Mouse (Mus musculus) left cerebral cortex, postnatal 36 days (tissue): ENCODE measurements around the gene Plcb1. TPM values are rescaled to one million over a fixed set of nuclear protein-coding genes. Genes with fewer than 3 reads are reported as not detected.

Experiments
- DNase-seq, 2 experiments: peaks; one replicate each; pipeline ENCODE4 v3.0.0; 2021 to 2022; ENCODE audit warnings: low spot score in 2 of 2, mixed read lengths in 1 of 2
- intact Hi-C: fragments of 180-260 bp; cut with DNase I; formaldehyde crosslinking; loops from one replicate; pipeline ENCODE4 v1.15.1; 2025
- total RNA-seq, 2 experiments: library from RNA; stranded (reverse); gene quantifications; 2 replicates each; pipeline ENCODE4 v1.2.3; 2021

The Plcb1 gene
- total RNA-seq, 2 experiments from 2014 or later = 186 to 196 TPM

DNA sequence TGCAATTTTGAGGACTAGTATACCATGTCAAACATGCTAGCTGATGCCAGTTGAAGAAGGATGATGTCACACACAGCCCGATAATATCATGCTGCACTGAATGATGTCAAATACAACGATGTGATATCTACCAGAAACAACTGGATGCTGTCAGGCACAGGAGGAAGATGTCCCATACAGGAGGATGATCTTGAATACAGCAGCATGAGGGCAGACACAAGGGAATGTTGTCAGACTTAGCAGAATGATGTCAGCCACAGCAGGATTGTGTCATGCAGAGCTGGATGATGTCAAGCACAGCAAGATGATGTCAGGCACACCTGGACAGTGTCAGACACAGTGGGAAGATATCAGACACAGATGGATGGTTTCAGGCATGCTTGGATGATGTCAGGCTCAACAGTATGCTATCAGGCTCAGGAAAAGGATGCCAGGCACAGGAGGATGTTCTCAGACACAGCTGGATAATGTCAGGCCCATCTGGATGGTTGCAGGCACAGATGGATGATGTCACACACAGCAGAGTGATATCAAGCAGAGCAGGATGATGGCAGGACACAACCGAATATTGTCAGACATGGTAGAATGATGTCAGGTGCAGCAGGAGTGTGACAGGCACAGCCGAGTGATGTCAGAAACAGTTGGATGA lies 338.0 kb downstream of the Plcb1 start:
- intact Hi-C loops = no loop called here
- no peak for DNase-seq

DNA sequence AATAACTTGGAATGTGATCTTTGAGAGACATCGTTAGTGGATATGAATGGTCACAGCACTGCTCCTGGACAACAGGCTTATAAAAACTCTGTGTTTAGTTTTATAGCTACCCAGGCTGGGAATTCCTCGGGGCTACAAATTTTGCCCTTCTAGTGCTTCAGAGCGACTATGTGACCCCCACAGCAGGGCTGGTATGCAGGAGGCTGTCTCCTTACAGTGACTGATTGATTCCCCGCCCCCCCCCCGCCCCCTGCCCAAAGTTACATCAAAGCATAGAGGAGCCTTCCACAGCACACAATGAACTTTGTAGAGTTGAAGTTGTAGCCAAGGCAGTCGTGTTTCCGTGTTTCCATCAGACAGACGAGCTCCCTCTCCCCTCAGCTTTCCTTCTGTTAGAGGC lies 354.7 kb downstream of the Plcb1 start:
- intact Hi-C loops = no loop called here
- DNase-seq = no peak

DNA sequence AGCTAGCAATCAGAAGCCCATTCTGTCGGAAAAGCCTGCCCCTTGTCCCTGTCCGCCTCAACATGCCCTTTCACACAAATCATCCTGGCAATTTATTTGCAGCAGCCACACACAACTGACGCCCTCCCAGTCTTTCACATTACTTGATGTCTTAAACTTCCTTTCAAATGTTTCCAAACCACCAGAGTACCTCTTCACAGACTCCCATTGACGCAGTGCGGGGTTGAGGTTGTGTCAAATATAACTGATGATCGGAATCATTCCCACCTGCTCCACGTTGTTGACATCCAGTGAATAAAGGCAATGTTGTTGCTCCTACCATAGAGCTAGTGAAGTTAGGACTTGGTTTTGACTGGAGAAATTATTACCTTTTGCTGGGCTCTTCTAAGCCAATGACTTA lies 366.4 kb downstream of the Plcb1 start:
- no peak for DNase-seq
- intact Hi-C loops = no loop called here

DNA sequence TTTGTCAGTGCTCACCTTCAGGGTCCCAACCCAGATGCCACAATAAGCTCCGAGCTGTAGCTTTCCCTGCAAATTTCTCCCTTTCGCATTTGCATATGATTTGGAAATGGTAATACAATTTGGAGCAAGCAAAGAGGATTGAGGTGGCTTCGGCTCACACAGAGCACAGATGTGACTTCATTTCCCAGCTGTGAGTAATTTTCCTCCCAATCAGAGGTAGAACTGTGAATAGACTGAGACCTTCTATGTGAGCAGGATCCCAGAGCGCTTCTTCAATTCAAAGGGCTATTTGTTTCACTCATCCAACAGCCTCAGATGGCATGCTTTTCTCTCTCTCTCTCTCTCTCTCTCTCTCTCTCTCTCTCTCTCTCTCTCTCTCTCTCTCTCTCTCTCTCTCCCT lies 367.4 kb downstream of the Plcb1 start:
- intact Hi-C loops = no loop called here
- DNase-seq = no peak

DNA sequence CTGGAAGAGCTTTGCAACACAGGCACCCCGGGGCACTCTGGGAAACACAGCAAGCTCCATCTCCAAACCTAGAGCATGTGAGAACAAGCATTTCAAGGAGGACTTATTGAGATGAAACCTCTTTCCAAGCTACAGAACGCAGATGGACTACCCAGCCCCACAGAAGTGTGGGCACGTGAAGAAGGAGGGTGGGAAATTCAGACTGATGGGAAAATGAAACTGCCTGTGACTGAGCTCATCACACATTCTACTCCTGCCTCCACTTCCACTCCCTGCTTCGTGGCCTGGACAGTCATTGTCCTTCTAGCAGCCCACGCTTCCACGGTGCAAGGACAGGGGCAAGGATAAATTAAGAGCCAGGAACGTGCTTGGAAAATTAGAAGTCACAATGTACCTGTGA lies 370.2 kb downstream of the Plcb1 start:
- intact Hi-C loops = no loop called here
- no peak for DNase-seq

DNA sequence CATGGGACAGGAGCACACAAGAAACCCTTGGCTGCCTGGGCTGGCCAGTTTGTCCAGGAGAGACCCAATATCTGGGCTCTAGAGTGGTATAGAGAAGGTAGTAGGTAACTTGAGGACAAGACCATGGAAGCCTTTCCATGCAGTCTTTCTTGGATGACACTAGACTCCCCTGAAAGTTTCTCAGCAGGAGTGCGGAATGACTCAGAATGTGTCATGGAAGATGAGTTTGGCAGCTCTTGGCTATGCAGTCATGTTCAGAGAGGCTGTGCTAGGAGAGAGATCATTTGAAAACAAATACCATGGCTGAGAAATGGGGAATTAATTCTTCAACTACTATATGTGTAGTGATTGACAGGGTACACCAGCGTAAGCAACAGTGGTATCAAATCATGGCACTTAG lies 372.1 kb downstream of the Plcb1 start:
- DNase-seq = no peak
- intact Hi-C loops = no loop called here

DNA sequence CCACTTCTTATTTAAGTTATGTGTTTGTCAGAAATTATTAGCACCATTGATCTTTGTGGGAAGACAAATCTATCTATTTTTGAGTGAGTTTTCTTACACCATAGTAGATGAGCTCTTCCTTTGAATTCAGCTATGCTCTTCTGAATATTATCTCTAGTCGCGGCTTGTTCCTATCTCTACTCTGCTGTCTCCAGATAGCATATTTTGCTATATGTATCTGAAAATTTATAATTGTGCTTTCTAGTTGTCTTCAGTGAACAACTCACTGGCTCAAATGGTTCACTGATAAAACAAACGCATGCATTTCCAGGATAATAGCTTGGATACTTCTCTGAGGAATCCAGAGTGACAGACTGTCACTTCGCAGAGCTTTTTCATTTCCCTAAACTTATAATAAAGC lies 375.8 kb downstream of the Plcb1 start:
- intact Hi-C loops = no loop called here
- DNase-seq = no peak

DNA sequence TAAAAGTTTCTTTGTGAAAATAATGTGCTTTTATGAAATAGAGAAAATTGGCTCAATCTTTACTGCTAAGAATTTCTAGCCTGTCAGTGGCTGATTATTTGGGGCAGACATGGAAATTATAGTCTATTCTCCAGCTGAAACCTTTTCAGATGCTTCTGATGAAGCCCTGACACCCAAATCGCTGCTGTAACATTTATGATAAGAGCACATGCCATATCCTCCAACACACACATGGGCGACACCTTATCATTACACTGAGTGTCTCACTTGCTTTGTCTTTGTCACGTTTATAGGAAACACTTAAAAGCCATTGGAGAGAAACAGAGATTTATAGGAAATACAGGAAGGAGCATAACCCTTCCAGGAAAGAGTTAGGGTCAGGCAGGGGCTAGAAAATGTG lies 379.6 kb downstream of the Plcb1 start:
- DNase-seq = no peak
- intact Hi-C loops = no loop called here

DNA sequence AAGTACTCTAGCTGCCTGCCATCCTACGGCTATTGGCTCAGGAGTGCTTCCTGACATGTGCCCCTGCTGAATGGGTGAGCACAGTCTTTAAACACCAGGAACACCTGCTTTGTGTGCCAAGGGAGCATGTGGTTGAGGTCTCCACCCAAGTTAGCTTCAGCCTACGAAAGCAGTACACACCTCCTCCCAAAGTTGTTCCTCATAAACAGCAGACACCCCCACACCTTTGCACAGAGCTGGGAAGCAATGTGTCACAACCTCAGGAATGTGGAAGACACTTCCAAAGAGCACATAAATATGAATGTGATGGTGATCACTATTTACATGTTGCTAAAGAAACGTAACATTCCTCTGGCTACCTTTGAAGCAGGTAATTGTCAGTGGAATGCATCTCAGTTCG lies 389.7 kb downstream of the Plcb1 start:
- peak in 1 of 2 experiments; percentile 24 for DNase-seq
- intact Hi-C loops = no loop called here

DNA sequence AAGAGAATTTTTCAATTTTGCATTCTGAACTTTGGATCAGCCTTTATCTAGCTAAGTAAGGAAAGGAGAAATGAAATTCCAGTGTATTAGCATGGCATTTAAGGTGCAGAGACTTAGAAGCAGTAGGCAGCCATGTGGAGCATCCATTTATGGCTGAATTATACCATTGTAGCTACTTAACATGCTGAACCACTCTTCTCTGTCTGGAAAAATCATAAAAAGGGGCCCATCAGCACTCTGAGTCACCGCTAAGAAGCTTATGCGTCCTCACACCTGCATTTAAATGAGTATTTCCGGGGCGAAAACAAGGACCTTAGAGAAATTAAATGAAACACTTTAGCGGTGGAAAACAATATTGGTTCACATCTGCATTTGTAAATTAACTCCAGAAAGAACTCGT lies 401.8 kb downstream of the Plcb1 start:
- DNase-seq = no peak
- intact Hi-C loops = no loop called here

DNA sequence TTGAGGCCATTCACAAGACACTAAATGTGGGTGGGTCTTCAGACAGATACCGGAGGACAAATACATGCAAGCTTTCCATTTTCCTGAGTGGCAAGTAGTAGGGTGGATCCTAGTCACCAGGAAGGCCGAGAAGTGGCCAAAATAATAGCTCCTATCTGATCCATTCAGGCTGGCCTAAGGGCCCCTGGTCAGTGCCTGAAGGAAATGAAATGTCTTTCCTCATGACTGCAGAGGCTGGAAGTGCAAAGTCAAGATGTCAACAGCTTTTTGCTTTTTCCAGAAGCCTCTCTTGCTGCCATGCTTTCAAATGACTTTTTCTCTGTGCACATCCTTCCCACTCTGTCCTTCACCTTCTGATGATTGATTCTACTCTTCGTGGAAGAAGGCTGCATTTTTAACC lies 415.0 kb downstream of the Plcb1 start:
- intact Hi-C loops = no loop called here
- DNase-seq = no peak

DNA sequence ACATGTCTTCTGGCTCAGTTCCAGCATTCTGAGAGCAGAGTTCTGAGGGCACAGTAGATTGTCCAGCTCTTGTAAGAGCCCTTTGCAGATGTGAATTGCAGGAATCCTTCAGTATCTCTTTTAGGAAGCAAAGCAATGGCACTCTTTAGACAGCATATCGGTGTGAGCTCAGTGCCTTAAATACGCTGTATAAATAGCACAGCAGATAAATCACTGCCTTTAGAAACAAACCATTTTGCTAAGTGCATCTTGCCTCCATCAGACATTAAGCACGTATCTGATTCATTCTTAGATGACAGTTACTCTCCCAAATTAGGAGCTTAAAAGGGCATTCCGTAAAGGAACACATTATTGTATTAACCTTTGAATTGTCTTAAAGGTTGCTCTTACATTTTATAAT lies 416.5 kb downstream of the Plcb1 start:
- intact Hi-C loops = no loop called here
- no peak for DNase-seq

DNA sequence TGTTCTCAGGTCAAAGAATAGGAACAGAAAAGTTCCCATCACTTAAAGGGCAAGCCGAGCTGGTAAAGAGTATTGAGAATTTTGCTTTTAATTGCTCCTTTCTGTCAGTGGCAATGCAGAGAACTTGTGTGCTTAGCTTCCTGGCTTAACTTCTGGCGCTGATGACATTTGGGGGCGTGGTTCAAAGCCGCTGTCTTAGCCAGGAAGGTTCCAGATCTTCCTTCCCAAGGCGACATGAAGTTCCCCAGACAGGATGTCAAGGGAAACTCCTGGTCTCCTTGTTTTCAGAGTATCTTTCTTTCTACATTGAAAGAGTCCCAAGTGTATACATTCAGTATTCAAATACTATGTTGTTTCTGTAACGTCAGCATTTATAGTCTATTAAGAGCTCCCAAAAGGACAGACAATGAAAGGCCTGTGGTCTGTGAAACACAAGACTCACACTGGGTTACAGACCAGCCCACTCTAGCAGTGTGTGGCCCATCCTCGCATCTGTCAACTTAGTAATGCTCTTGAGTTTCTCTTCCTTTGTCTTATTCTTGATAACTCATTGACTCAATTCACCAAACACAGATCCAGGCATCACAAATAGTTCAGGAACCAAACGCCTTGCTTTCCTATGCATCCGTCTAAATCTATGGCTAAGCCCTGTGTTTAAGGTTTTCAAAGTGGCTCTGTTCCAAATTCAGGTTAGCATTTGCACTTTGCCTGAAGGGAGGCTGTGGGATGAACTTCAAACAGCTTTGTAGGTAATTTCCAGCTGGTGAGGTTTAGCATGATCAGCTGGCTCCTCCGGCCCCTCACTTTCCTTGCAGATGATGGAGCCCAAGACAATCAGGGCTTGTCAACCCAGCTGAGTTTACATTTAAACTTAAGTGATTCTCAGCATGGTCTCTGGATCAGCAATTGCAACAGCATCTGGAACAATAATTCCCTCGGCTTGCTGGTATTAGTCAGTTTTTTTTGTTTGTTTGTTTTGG lies 418.6 kb downstream of the Plcb1 start:
- intact Hi-C loops = no loop called here
- DNase-seq = no peak

DNA sequence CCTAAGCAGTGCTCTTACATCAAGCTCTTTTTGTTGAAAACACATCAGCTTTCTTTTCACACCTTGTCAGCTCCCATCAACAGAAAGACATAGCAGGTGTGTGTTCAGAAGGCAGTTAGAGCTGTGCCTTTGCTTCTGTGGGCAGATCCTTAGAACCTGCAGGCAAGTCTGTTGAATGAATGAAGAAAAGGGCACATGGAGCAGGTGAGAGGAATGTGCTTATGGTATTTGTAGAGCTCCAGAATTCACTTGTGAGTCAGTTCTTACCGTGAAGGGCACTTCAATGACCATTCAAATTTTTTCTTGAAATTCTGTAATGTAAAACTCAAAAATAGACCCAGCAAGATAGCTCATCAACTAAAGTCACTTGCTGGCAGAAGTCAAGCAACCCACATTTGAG lies 423.0 kb downstream of the Plcb1 start:
- DNase-seq = no peak
- intact Hi-C loops = no loop called here

DNA sequence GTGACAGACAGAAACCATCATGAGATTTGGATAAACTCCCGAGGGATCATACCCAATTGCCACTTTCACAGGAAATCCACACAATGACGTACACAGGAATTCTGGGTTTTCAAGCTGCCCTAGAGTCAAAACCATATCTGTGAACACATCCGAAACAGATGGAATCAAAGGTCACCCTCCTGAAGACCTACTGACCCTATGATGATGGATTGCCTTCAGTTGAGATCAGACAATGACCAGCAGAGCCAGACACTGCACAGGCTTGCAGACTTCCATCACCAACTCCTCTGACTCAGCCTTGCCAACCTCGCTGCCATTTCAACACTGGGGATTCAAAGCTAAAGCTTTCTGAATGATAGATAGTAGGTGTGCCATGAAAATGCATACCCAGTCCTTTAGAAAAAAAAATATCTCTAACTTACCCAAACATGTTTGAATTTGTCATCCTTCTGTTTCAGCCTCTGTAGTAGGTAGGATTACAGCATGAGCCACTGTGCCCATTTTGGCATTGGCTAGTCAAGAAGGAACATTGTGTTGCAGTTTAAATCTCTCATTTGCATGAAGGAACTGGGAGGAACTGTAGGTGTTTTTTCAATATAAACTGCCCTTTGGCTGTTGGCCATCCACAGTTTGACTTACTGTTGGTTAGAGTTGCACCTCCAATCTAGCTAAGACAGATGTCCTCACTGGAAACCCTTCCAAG lies 429.0 kb downstream of the Plcb1 start:
- intact Hi-C loops = no loop called here
- DNase-seq = no peak

DNA sequence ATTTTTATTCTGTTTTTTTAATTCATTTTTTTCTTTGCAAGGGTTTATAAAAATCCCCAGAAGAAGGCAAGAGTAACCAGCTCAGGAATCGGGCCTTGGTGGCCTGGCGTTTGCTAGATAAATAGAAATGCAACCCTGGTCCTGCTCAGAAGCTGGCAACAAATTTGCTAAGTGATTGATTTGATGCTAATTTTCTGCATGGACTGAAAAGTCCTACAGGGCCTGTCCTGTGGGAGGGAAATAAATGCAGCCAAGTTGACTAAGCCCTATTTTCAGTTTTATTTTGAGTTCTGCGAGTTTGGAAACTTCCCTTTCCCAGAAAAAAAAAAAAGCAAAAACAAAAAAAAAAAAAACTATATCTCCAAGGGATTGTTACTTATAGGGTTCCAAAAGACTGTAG lies 433.5 kb downstream of the Plcb1 start:
- intact Hi-C loops = no loop called here

DNA sequence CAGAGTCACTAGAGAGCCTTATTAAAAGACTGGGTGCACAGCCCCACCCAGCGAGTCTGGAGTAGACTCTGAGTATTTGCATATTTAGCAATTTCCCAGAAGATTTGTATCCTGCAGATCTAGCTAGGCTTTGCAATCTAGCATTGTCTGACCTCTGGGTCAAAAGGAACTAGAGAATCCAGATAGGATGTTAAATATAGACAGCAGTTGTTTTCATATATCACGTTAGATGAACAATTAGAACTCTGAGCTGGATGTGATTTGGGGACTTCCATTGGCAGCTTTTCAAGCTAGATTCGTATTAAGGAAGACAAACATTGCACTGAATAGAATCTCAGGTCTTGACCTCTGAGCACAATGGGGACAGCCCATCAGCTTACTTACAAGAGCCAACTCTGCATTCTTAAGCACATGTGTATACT lies 439.7 kb downstream of the Plcb1 start:
- DNase-seq = no peak
- intact Hi-C loops = no loop called here

More for the DNA sequence above, 433.5 kb downstream of the Plcb1 start:
- no peak for DNase-seq

DNA sequence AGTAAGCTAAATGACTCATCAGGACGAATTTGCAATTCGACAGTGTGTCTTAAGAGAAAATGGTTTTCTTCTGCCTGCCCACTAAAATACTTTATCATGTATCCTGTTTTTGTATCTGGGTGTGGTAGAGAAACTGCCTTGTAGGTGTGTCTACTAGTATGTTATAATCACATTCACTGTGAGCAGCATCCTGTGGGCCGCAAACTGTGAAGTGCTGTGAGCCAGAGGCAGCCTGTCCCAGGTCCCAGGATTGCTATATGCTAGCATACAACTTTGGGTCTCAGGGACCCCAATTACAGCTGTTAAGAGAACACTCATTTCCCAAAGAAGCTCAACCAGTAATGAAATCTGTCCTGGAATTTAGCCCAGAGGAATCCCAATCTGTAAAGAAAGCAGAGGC lies 444.4 kb downstream of the Plcb1 start:
- intact Hi-C loops = no loop called here
- DNase-seq = no peak

DNA sequence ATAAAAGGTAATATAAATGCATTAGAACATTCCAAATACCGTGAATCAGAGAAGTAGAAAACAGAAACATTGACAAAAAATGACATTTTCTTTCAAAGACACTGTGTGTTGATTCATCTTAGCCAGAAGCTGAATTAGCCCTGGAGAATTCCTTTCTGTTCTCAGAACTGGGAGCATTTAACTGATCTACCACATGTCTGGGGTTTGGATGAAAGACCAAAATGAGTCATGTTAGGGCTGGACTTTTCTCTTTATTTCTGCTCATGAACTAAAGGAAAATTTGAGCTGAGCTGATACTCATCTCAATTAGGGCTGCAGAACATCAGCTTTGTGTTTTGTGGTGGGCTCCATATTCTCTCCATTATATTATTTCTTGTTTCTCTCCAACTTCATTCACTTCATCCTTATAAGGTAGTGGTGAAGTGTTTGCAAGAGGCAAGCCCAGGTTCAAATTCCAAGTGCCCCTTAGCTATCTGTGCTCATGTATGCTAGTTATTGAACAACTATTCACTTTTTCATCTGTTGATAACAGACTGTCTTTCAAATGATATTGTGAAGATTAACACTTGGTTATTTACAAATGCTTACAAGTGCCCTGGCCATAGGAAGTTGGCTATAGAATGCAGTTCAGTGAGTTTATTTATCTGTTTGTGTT lies 456.9 kb downstream of the Plcb1 start:
- intact Hi-C loops = no loop called here
- no peak for DNase-seq

DNA sequence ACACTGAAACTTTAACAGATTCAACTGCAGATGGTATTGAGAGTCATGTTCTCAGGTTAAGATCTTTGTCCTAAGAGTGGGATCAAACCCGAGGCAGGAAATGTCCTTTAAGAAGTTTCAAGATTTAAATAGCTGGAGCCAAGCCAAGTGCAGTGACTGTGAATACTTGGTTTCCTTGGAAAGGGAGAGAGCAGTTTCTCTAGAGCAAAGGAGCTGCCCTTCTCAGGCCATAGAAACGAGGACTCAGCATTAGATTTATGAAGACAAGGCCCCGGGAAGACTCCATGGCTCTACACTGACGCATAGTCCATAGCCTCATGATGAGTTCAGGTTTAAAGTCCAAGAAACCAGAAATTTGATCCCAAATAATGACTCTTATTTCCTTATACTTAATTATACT lies 457.9 kb downstream of the Plcb1 start:
- intact Hi-C loops = no loop called here
- no peak for DNase-seq
